Mouse (Mus musculus): ENCODE results near the gene Lpp. TPM values are rescaled to one million over a fixed set of nuclear protein-coding genes. Genes with fewer than 3 reads are reported as not detected.

Lpp gene
- total RNA-seq, 2 experiments from 2014 or later = 34.6 to 45.1 TPM

DNA sequence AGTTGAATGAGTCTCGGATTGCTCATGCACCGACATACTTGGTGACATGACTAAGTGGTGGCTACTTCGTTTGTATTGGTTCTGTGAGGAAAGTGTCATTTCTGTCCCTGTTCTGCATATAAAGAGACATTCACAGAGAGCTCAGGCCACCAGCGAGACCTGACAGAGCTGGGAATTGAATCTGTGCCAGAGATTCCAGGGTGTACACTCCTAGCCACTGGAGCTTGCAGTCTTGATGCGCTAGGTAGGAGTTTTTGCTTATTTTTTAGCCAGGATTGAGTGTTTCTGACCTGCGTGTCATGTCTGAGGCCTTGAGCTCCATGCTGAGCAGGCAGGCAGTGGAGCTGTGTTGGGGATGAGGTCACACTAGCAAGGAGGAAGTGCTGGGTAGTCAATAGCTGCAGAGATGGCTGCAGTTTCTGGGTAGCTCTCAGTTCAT lies 41.8 kb downstream of the Lpp start:
- no peak for DNase-seq

DNA sequence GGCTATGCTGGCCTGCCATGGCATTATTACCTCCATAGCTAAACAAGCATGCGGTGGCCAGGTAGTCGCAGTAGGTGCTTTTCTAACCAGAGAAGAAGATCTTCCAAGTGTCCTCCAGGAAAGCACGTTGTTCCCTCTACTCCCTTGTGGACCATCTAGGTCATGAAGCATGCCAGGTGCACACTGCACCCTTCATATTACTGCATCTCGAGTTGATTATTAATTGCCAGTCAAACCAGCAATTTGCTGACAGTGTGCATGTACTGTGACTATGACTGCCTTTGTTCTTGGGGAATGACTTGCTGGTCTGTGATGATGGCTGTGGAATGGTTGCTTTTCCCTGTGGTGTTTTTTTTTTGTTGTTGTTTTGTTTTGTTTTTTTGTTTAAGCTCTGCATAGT lies 45.1 kb downstream of the Lpp start:
- no peak for DNase-seq

- DNase-seq = no peak
Observed at GRCm38 (mm10) chr16:24441338-24441737, 48.0 kb downstream of the Lpp start.

- DNase-seq = no peak
Observed at GRCm38 (mm10) chr16:24442500-24443122, 49.3 kb downstream of the Lpp start.

DNA sequence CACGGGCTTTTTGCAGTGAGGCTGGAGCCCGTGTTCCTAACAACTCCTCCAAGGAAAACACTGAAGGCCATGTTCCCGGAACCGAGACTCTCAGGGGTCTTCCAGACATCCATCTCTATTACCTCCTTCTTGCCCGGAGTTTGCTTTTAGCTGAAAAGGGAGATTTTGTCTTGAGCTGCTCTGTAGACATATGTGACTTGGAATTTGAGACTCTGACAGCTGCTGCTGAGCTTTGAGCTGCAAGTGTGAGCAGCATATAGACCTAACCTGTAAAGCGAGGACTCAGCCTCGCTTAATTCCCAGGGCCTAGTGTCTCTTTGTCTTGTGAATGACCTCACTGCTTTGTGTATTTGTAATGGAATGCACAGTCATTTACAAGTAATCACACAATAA lies 49.8 kb downstream of the Lpp start:
- no peak for DNase-seq

DNA sequence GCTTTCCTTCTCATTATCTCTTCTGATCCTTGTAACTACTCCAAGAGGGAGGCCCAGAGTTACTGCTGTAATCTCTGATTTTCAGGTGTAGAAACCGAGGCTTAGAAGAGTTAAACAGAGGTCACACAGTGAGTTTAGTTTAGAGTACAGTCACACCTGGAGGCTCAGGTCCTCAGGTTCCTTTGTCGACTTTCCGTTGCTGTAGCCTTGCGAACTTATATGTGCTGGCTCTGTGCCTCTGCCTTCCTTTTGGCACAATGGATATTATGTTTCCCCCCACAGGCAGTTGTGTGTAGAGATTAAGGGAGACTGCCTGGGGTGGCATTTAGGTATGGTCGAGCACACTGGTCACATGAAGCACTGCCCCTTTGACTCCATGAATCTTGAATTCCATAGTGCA lies 50.2 kb downstream of the Lpp start:
- DNase-seq = no peak

GRCm38 (mm10) chr16:24444818-24445217 lies 51.5 kb downstream of the Lpp start:
- DNase-seq = no peak

- DNase-seq = no peak
Observed at GRCm38 (mm10) chr16:24445473-24445872, 52.2 kb downstream of the Lpp start.

DNA sequence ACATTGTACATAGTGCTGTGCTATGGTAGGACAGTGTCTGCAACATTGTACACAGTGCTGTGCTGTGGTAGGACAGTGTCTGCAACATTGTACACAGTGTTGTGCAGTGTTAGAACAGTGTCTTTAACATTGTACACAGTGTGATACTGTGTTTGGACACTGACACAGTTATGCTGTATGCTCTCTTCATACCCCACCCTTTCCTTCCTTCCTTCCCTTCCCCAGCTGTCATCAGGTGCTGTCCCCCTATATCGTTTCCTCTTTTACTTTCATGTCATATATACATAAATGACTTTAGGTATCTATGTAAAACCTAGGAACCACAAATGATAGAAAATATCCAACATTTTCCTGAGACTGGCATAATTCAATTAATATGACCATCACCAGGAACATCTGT lies 53.1 kb downstream of the Lpp start:
- DNase-seq = no peak

DNA sequence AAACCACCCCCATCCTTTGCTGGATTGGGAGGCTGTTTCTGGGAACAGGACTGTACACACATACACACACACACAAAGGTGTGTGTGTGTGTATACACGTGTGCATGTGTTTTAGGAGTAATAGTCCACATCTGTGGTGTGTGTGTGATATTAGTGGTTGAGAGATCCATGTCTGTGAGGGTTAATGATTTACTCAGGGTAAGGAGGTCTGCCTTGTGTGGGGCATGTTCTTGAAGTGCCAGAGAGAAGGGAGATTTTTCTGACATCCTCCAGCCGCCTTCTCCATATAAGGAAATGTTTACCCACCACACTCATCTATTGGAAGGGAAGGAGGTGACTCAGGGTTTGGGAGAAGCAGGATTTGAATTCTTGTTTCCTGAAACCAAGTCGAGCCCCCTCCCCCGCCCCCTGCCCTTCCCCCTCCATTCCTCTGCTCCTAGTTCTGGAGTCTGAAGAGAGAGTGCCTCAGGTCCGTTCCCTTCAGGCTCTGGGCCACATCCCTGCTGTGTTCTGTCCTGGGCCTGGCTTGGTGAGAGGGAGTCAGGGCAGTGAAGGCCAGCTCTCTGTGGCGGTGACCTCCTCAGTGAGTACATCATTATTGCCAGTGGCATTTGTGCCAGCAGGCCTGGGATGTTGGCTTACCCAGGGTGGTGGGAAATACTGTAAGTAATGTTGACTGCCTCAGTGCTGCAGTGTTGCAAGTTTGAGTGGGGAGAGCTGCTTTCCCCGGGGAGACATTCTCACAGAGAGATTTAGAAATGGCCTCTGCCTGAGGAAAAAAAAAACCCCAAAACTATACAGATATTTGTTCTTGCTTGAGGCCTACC lies 54.6 kb downstream of the Lpp start:
- no peak for DNase-seq

GRCm38 (mm10) chr16:24448493-24448845 lies 55.2 kb downstream of the Lpp start:
- DNase-seq = no peak

- DNase-seq = peak; percentile 31
Observed at GRCm38 (mm10) chr16:24449806-24450205, 56.5 kb downstream of the Lpp start.

DNA sequence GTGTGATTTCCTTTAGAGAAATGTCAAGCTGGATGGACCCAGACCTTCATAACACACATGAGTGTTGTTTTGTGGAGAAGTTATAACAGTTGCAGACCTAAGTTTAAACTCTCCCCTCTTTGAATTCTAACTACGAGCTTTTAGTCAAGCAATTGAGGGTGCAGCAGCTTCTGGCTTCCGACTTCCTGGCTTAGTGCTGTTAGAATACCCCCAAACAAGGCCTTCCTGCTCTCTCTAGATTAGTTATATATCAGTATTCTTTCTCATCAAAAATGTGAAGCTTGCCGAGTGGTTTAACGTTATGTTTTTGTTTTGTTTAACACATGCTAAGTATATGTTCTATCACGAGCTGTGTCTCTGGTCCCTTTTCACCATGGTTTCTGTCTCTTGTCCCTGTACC lies 56.9 kb downstream of the Lpp start:
- DNase-seq = no peak

DNA sequence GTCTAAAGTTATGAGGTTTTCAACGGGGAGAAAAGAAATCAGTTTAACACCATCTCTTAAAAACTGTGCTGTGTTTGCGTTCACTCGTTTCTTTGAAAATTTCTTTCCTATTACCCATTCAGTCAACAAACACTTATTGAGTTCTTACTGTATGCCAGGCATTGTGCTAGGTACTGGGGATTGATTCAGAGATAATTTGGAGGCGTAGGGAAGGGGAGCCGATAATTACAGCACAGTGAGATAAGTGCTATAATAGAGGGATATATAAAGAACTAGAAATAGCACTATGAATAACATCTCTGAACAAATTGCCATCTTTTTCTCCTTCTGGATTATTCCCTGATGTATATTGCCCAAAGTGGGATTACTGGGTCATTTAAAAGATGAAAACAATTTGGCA lies 57.8 kb downstream of the Lpp start:
- DNase-seq = no peak

GRCm38 (mm10) chr16:24453536-24453935 lies 60.2 kb downstream of the Lpp start:
- no peak for DNase-seq

- no peak for DNase-seq
Observed at GRCm38 (mm10) chr16:24454493-24454892, 61.2 kb downstream of the Lpp start.

- DNase-seq = no peak
Observed at GRCm38 (mm10) chr16:24455361-24455855, 62.1 kb downstream of the Lpp start.

- no peak for DNase-seq
Observed at GRCm38 (mm10) chr16:24463842-24464241, 70.5 kb downstream of the Lpp start.

DNA sequence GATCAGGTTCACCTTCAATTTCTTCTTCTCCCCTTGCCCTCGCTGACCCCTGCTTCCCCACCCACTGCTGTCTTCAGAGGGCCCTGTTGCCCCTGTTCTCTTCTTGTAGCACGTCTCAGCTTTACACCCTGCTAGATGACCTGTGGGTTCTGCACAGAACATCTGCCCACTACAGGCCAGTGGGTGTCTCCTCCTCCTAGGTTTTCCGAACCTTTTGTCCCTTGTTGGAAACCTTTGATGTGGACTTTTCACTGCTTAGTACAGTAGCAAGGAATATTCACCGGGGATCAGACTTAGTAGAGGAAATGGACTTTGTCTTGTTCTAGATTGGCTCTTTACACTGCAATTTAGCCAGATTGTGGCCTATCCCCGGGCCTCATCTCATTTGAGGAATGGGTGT lies 71.1 kb downstream of the Lpp start:
- DNase-seq = no peak

DNA sequence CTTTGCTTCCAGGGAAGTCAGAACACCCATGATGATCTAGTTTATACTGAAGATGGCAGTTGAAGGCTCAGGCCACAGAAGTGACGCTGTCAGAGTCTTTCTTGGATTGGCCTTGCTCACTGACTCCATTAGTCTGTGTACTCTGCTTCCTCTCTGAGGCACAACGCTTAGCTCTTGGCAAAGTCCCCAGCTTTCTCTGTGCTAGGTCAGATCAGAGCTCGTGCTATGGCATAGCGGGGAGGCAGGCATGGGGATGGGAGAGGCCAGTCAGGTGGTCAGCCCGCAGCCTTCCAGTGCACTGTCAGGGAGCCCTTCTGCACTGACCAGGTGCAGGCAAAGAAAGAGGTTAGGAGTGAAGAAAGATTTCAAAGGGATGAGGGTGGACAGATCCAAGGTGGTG lies 72.3 kb downstream of the Lpp start:
- DNase-seq = no peak

DNA sequence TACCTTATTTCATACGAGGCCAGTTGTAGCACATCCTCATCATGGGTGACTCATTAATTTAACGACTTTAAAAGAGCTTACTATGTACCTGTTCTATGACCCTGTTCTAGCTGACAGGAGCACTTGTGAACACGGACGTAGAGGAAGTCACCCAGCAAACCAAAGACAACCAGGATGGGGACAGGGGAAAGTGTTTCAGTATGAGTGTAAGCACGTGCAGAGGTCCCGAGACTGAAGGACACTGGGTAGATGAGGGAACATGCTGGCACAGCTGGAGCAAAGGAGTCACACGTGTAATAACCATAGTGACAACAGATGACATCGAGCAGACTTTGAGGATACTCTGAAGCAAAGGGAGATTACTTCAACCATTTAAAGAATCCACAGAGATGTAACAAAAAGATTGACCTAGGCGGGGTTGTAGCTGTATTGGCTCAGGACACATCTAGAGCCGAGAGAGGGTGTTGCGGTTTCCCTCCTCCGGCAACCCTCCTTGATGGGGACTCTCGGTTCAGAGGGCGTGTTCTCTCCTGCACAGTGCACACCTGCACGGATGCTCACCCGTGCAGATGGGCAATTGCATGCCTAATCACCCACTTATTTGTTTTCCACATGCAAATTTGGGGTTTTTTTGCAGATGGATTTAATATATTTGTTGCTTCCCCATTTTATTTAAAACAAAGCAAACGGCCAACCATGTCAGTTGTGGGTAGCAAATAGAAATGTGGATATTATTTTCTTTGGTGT lies 74.4 kb downstream of the Lpp start:
- DNase-seq = no peak

DNA sequence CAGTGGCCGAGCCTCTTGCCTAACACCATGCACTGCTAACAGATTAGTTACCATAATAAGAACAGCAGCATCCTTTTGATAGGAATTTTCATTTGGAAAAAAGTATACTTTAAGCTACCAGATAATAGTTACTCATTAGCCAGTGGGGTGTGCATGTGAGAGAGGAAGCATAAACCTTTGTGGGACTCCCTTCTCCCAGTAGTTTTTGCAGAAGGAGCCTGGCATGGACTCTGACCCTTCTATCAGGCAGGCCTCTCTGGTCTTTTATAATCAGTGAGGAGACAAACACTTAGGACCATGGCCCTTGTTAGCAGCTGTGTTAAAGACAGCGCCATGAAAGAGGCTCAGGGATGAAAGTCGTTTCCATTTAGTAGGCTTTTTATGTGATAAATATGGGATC lies 76.0 kb downstream of the Lpp start:
- DNase-seq = no peak

GRCm38 (mm10) chr16:24470601-24471000 lies 77.3 kb downstream of the Lpp start:
- DNase-seq = no peak

All from gastrocnemius, postnatal 10 days (tissue).